Mouse (Mus musculus): Measurements from ENCODE around the gene Lekr1.
A peak's percentile ranks its signal among the peaks of the same experiment; 100 is the strongest.

Gene Lekr1

DNA sequence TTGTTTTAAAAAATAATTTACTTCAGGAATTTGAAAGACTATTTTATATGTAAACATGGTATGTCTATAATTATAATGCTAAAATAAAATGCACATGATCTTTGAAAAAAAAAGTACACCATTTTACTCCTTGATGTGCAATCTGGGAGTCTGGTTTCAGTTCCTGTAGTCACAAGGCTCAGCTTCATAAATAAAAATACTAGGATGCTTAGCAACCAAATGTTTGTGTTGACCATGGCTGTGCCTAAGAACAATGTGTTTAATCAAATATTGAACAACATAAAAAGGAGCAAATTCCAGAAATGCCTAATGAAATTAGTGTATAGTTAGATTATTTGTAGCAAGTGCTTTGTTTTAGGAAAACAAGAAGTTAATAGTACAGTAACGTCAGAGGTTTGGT is 107.9 kb downstream of the Lekr1 start:
- DNase-seq, result no peak

DNA sequence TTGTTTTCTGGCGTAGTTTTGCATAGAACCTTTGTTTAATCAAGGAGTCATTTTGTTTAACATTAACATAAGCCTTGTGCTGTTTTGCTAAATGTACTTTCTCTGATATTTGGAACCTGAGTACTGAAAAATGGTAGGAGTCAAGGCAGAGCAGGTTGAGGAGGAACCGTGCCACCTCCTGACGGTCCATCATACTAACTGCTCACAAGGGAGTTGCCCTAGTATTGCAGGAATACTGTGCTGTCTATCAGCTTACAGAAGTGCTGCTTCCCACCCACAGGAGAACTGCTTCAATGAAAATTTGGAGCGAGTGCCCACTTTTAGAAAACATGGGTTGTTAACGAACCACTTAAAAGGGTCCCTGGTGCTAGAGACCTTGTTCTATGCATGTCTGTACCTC is 109.1 kb downstream of the Lekr1 start:
- DNase-seq, result no peak

DNA sequence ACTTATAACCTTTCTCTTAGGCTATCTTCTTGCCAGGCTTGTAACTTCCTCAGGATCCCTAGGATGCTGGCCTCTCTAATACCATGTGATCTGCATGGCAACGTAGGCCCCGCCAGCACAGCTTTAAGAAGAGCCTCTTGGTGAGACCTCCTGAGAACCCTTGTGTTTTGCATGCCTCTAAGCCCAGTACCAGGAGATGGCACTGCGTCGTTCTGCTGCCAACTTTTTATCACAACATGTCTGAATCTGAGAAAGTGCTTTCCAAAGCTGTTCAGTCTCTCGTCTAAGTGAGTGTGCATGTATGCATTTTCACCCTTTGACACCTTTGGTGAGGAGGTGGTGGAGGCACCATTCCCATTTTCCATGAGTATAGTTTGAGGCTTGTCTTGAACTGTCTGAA is 116.2 kb downstream of the Lekr1 start:
- DNase-seq, result peak; percentile 13

DNA sequence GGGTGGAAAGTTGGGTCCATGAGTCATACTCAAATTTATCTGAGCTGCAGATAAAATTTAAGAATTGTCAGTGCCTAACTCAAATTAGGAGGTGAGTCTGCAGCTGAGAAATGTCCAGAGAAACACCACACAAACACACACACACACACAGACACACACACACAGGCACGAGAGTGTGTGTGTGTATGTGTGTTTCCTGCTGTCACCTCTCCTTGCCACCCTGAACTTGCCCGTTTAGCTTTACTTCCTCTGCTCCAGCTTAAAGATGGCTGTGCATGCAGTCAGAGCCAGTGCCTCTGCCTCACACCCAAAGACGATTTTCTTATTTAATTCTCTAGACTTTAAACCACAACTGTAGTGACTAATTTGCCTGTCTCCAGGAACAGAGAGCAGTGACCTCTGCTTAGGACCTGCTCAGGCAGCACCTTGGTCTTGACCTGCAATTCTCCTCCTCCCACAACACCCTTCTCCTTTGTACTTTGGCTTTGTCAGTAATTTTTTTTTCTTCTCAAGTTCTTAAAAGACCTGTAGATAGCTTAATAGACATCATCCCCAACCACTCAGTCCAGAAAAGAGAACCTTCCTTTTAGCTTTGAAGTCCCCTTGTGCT is 124.2 kb downstream of the Lekr1 start:
- peak; percentile 83 for DNase-seq

DNA sequence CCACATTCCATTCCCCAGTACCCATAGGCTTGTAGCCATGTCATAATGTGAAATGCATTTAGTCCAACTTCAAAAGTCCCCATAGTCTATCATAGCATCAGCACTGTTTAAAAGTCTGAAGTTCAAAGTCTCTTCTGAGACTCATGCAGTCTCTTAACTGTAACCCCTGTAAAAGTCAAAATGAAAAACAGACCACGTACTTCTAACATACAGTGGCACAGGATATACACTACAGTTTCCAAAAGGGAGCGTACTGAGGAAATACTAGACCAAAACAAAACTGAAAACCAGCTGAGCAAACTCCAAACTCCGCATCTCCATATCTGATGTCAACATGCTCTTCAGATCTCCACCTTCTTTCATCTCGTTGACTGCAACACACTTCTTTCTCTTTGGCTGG is 127.5 kb downstream of the Lekr1 start:
- DNase-seq, result peak; percentile 14

DNA sequence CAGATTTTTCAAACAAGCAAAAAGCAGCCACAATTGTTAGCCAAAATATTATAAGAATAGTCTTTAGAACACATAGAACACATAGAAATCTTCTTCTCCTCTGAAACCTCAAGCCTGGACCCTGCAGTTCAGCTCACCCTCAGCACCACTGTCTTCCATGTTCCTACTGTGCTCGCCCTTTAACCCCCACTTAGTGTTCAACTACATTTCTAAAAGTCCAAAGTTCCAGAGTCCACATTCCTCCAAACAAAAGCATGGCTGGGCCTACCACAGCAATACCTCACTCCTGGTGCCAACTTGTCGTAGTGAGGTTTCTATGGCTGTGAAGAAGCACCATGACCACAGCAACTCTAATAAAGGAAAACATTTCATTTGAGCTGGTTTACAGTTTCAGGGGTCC is 128.7 kb downstream of the Lekr1 start:
- DNase-seq, result peak; percentile 86

DNA sequence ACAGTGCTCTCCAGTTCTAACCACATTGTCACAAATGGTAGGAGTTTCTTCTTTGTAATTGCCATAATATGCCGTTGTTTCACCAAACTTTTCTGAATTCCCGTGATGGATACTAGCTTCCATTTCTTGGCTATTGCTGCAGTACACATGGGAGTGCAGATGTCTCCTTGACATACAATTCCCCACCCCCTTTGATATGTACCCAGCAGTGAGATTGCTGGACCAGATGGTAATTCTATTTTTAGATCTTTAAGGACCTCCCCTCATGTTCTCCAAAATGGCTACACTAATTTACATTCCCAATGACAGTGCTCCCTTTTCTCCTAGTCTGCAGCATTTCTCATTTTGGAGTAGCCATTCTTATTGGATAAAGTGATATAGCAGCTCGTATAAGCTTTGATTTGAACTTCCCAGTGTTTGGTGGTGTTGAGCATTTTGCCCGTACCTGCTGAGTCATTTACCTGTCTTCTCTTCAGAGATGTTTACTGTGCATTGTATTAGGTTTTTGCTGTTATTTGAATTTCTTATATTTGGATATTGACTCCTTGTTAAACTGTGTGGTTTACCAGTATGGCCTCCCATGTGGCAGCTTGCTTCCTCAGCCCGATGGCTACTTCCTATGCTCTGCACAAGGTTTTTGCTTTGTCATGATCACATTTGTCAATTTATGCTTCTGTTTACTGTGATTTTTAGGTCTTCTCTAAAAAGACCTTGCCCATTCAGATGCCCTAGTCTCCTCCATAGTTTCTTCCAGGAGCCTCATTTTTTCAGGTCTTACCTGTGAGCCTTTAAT is 131.5 kb downstream of the Lekr1 start:
- DNase-seq, result no peak

DNA sequence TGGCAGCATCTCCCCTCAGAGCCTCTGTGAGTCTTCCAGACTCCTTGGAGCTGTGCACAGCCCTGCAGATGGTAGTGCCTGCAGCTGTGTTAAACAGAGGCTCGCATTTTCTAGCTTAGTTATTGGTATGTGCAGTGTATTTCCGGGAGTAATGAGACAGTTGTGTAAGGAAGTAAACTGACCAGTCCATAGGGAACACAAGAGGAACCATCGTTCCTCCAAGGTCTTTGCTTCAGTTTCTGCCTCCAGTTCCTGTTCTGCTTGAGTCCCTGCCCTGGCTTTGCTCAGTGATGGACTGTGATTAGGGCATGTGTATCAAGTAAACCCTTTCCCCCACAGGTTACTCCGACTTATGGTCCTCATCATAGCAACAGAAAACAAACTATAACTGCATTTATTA is 134.9 kb downstream of the Lekr1 start:
- DNase-seq, result no peak

DNA sequence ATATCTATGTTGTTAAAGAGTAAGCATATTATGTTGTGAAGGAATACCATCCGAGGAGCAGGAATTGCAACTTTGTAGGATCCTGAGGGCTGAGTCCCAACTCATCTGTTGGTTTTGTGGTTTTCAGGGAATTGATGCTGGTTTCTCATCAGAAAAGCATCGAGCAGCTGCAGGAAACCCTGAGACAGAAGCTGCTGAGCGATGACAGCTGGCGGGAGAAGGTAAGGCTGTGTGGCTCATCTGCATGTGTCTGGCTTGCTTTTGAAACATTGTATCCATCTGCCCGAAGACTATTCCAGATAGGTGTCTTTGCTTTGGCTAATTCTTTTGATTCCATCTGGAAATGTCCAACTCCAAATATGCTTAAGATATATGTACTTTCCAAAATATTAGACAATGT is 136.2 kb downstream of the Lekr1 start:
- no peak for DNase-seq

DNA sequence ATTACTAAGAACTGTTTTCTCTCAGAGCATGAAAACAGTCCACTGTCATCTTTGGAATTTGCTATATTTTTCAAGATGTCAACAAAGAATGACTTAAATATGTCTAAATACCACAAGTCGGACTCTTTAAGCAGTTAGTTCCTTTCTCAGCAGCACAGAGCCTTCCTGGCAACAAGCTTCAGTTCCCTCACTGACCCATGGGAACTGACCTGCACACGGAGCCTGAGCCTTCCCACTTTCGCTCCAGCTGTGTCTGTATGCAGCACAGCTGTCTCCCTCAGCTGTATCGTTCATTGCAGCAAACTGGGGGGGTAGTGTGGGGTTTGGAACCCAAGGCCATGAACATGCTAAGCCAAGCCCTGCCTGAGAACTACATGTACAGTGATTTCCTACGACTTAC is 136.8 kb downstream of the Lekr1 start:
- no peak for DNase-seq

DNA sequence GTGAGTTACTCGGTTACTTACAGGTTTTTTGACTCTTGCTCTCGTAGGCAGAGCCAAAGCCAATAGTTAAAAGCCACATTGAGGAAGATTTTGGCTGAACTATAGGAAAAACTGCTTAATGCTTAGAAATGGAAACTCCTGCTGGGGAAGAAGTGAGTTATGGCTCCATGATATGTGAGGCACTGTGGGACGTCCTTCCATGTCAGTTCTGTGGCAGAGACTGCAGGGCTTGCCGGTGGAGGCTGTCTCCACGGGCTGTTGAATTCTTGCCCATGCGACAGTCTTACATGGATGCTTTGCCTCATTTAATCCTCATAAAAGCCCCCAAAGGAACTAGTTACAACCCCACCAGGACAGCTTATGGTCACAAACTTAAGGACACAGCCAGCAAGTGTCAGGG is 148.9 kb downstream of the Lekr1 start:
- DNase-seq, result no peak

DNA sequence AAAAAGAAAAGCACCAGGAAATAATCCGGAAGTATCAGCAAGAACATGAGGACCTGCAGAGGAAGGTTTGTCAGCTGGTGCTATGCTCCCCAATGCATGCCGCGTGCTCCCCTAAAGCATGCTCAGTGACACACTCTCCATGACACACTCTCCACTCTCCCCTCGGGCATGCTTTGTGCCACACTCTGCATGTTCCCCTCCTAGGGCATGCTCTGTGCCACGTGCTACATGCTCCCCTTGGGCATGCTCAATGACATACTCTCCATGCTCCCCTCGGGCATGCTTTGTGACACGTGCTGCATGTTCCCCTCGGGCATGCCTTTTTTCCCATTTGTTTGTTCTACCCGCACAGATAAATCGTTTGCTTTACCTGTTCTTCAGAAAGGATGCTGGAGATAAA is 150.0 kb downstream of the Lekr1 start:
- DNase-seq, result no peak

DNA sequence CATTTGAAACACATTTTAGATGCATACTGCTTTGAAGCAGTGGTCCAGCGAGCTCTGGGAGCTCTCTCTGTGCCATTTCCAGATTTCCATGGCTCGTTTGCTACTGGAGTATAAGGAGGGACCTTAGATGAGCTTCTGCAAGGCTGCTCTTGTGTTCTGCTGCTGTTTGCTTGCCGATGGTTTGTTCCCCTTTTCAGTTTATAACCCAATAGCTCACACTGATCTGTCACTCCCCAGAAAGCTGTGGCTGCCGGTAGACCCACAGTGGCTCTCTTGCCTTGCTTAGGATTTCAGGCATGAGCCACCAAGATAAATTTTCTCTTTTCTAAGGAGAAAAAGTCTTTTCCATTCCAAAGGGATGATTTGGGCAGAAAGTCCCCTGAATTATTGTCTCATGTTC is 152.6 kb downstream of the Lekr1 start:
- DNase-seq, result no peak

DNA sequence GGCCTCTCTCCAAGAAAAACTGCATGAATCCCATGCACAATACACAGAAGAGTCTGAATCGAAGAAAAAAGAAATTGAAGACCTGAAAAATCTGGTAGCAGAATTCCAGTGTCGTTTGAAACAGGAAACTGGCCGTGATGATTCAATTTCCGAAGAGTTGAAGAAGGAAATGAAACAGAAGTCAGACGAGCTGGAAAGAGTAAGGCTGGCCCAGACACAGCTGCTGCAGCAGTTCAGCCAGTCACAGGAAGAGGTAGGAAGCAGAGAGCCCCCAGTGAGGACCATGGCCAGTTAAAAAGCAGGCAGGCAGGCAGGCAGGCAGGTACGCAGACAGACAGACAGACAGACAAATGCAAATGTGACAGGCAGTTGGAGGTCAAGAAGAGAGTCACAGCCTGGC is 153.8 kb downstream of the Lekr1 start:
- DNase-seq, result no peak

DNA sequence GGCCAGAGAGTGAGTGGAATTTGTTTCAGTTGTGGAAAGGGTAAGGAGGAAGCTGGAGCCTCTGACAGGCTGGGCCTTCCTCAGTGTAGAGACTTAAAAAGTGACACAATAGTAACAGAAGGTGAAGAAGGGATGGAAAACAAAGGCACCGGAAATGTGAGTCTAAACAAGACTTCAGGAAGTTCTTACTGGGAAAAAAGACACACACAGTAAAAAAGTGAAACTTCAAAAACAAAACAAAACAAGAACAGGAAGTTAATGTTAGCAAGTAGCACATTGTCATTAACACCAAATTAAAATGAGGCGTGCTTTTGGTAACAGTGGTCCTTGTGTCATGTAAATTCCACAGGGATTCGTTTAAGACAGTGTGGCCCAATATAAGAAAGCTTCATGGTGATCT is 158.9 kb downstream of the Lekr1 start:
- no peak for DNase-seq

DNA sequence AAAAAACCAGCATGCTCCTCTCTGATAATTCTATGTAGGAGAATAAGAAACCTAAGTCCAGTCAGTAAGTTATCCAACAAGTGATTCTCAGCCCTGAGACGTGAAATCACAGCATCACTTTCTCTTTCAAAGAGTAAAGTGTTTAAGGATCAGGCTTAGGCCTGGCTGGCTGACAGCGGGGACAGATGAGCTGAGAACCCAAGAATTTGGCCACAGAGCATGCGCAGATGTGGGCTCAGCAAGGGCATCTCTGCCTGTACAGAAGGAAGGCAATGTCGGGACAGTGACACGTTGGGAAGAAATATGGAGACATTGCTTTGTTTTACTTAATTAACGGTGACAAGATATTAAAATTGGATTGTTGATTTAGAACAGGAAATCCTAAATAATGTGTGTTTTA is 160.7 kb downstream of the Lekr1 start:
- no peak for DNase-seq

DNA sequence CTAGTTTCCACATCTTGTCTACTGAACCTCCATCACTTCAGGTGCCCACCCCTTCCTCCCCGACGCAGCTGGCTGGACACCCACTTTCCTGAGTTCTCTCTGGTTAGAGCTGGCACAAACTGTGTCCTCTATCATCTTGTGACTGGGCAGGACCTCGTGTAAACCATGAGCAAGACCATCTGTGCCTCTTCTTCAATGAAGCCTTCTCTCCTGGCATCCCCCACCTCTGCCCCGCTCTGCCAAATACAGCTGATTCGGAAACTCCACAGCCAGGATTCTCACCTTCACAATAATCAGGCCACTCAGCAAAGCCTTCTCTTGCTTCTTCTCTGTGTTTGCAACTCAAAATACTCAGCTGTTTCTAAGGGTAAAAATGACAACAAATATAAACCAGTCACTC is 161.4 kb downstream of the Lekr1 start:
- no peak for DNase-seq

DNA sequence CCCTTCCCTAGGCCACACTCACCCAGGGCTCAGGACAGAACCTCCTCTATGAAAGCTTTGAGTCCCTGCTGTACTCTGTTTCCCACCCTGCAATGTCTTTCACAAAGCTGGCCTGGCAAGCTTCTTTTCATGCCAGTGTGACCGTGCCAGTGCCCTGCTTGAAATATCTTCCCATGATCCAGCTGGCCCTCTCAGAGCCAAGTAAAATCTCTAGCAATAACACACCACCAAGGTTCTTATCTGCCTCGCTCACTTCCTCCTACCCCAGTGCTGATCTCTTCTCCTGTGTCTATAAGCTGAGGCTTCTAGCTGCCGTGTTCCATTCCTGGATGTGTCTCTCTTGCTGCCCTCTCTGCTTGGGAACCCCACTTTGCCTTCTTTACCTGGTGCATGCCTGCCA is 162.0 kb downstream of the Lekr1 start:
- DNase-seq, result no peak

DNA sequence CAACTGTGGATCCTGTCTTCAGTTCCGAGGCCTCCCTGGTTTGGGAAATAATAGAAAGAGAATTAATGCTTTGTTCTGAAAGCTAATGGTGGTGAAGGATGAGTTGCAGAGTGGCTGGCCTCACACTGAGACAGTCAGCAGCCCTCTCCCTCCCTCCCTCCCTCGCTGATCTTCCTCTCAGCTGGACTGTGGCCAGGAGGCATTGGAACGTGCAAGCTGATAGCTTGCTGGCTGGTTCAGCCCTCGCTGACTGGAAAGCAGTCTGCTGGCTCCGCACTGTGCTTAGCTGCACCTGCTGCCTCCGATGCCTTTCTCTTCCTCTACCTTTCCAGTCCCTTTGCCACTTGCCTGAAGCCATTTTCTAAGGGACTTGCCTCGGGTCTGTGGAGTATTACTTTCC is 163.2 kb downstream of the Lekr1 start:
- DNase-seq, result peak; percentile 78

DNA sequence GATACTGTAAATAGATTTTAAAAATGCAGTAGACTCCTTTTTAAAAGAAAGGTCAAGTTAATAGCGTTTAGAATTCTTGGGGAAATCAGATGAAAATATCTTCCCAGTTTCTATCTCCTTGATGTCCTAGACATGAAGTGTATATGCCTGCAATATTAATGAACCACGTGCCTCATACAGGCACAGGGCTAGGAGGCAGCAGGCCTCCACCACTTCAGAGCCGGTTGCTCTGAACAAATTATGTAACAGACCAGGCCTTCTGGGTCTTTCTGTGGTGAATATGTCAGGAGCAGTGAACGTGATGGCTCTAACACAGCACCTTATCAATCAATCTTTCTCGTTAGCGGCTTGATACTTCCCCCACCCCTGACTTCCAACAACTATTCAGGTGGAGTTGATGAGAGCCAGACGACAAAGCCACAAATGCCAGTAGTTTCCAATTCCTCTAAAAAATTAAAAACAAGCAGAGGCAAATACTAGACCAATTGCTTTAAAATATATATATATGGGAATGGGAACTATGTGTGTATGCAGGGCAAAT is 164.0 kb downstream of the Lekr1 start:
- DNase-seq, result no peak

DNA sequence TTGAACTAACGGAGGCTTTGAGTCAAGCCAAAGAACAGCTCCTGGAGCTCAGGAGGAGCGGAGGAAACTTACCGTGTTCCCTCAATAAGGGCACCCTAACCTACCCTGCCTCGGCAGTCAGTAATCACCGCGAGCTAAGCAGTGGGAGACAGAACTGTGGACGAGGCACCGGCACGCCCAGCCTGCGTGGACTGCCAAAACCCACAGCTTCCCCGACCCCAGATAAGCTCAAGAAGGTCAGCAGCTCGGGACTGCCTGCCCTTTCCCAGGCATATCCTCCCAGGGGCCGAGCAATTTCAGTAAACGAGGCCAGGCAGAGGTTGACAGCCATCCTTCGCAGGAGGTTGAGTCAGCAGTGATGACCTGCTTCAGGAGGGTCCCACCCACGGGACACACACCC is 164.8 kb downstream of the Lekr1 start:
- no peak for DNase-seq

DNA sequence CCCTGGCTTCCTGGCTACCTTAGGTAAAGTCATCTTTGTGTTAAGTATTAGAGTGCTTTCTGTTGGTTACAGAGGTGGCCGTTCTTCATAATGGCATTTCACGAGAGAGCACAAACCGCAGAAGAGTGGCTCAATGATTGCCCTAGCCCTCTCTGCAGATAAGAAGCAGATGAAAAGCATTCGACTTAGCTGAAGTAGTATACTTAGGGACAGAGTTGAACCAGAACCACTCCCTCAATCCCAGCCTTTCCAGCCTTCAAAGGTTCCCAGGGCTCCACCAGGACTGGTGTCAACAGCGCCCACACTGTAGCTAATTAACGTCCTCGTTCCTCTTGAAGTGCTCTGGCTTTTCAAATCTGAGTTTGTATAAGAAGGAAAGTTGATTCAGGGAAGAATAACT is 166.4 kb downstream of the Lekr1 start:
- no peak for DNase-seq

DNA sequence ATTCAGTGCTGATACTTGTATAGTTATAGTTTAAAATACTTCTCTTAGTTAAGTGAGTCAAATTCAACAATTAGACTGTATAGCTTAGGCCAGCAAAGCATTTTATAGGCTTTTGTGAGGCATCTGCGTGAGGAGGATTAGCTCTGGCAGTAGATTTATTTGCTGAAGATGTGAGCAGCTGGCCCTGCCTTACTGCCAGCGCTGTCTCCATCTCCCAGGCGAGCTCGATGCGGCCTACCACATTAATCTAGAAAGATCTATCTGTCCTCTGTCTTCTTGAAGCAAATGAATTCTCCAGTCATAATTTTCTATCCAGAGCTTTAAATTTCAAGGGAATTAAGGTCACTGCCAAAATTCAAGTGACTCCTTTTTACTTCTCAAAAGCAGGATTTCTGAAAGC is 170.4 kb downstream of the Lekr1 start:
- no peak for DNase-seq

DNA sequence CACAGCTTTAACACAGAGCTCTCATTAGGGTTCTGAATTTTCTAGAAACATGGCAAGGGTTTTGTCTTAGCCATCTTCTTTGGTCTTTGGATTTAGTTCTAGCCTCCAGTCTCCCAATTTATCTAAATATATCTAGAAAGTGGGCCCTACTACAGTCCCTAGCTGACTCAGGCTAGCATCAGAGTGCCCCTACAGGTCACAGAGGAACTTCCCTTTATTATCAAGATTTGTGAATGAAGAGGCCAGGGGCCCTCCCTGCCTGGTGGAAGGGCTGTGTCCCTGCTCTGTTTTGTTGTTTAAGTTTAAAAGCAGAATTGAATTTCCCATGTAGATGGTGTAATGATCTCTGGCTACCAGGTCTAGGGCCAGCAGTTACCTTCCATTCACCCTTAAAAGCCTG is 173.6 kb downstream of the Lekr1 start:
- DNase-seq, result no peak

DNA sequence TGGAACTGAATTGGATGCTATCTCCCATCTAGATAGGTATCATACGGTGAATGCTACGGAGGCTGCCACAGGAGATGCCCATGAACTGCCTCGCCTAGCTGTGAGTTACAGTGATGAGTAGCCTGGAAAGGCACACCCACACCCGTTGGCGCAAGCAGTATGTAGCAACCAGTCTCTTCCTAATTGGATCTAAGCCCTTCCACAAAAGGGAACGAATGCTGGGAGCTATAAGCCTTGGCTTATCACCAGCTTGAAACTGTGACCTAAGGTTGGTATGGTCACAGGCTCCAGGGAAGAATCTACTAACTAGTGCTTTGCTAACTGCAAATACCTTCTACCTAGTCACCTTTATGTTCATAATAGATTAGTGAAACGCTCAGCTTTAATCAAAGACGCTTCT is 175.1 kb downstream of the Lekr1 start:
- DNase-seq, result no peak
